Mouse (Mus musculus): ENCODE data around the gene Zbtb1. TPM values are rescaled to one million over a fixed set of nuclear protein-coding genes. Genes with fewer than 3 reads are reported as not detected.

Gene Zbtb1
- total RNA-seq (2021) (1 to 10 TPM; 3.0 to 3.9 TPM), polyA plus RNA-seq (2012; rRNA removed) (1.1 and 2.3 TPM in 2 replicates)
- long read RNA-seq, full-length matches to known transcripts: 14 of 14 reads
- long read RNA-seq, partial matches to known transcripts: 0 of 14 reads
- long read RNA-seq, other reads (novel, unspliced or antisense): 0 of 14 reads

GRCm38 (mm10) chr12:76369978-76370830, at the start of gene Zbtb1:
Zbtb1 (plus strand) TSS chr12:76370266.
- under 1% methylated on average over 96 of the region's 99 CpGs for WGBS
- DNase-seq: peak; percentile 89
- H3K4me3 ChIP-seq: peak within 1 kb of the TSS; percentile 65
- peak within 1 kb of the TSS; percentile 99 for H3K27ac ChIP-seq
- H3K36me3 ChIP-seq (ENCODE audit: control insufficient read depth, insufficient read depth, low read length): peaks cover 2% of the 10 kb centered on the region
- peaks cover 14% of the 10 kb centered on the region for H3K4me1 ChIP-seq (ENCODE audit: control insufficient read depth, insufficient read depth, low read length)
- intact Hi-C loops (cut with DNase I): no loop called here
- H3K27me3 ChIP-seq (ENCODE audit: control insufficient read depth, insufficient read depth, low read length): no peaks in the 10 kb centered on the region
- peak within 1 kb of the TSS; percentile 93 for H3K9ac ChIP-seq (ENCODE audit: low read depth, low read length)
- TF ChIP-seq POLR2A (IDR thresholded peaks at IDR 0.05; ENCODE audit: insufficient read depth, low read depth, low read length) (peak; percentile 46), EP300 (IDR thresholded peaks at IDR 0.05; ENCODE audit: insufficient read depth, low read depth, low read length) (no peak), CTCF (IDR thresholded peaks at IDR 0.05) (peak; percentile 30)
- peaks cover 2% of the 10 kb centered on the region; the same call in 1 of the 2 replicates for H3K79me2 ChIP-seq (replicated peaks; ENCODE audit: control insufficient read depth, insufficient read depth, low read length)

GRCm38 (mm10) chr12:76324679-76325431, 45.2 kb upstream of the Zbtb1 start, which contains the start of gene Akap5:
Akap5 (plus strand) TSS chr12:76324891.
- DNase-seq: peak; percentile 63 to 79
- 2% methylated on average over 52 of the region's 53 CpGs for WGBS
- TF ChIP-seq CTCF (IDR thresholded peaks at IDR 0.05): no peak
- TF ChIP-seq EP300 (IDR thresholded peaks at IDR 0.05; ENCODE audit: insufficient read depth, low read depth, low read length): no peak
- TF ChIP-seq POLR2A (IDR thresholded peaks at IDR 0.05; ENCODE audit: insufficient read depth, low read depth, low read length): no peak
- H3K9ac ChIP-seq (ENCODE audit: low read depth, low read length): peak within 1 kb of the TSS; percentile 69
- H3K36me3 ChIP-seq (ENCODE audit: control insufficient read depth, insufficient read depth, low read length): no peaks in the 10 kb centered on the region
- H3K4me3 ChIP-seq: peak within 1 kb of the TSS; percentile 68
- no peaks in the 10 kb centered on the region for H3K4me1 ChIP-seq (ENCODE audit: control insufficient read depth, insufficient read depth, low read length)
- H3K27me3 ChIP-seq (ENCODE audit: control insufficient read depth, insufficient read depth, low read length): no peaks in the 10 kb centered on the region
- no peaks in the 10 kb centered on the region for H3K79me2 ChIP-seq (replicated peaks; ENCODE audit: control insufficient read depth, insufficient read depth, low read length)
- intact Hi-C loops (cut with DNase I): no loop called here
- peak within 1 kb of the TSS; percentile 36; the same call in 1 of the 2 replicates for H3K27ac ChIP-seq

- Histone ChIP-seq H3K4me3 (no peak overlapping the region), H3K36me3 (ENCODE audit: control insufficient read depth, insufficient read depth, low read length) (no peaks in the 10 kb centered on the region), H3K27me3 (ENCODE audit: control insufficient read depth, insufficient read depth, low read length) (no peaks in the 10 kb centered on the region), H3K79me2 (replicated peaks; ENCODE audit: control insufficient read depth, insufficient read depth, low read length) (no peaks in the 10 kb centered on the region), H3K4me1 (ENCODE audit: control insufficient read depth, insufficient read depth, low read length) (no peaks in the 10 kb centered on the region), H3K27ac (no peak overlapping the region), H3K9ac (ENCODE audit: low read depth, low read length) (no peak overlapping the region)
- TF ChIP-seq POLR2A (IDR thresholded peaks at IDR 0.05; ENCODE audit: insufficient read depth, low read depth, low read length) (no peak), CTCF (IDR thresholded peaks at IDR 0.05) (no peak), EP300 (IDR thresholded peaks at IDR 0.05; ENCODE audit: insufficient read depth, low read depth, low read length) (no peak)
- DNase-seq: no peak
- intact Hi-C loops (cut with DNase I): no loop called here
- 90% methylated on average over 23 of the region's 23 CpGs for WGBS
These were observed 43.4 kb upstream of the Zbtb1 start for GRCm38 (mm10) chr12:76326437-76327220.

- Histone ChIP-seq H3K79me2 (replicated peaks; ENCODE audit: control insufficient read depth, insufficient read depth, low read length) (no peaks in the 10 kb centered on the region), H3K36me3 (ENCODE audit: control insufficient read depth, insufficient read depth, low read length) (no peaks in the 10 kb centered on the region), H3K4me1 (ENCODE audit: control insufficient read depth, insufficient read depth, low read length) (no peaks in the 10 kb centered on the region), H3K27me3 (ENCODE audit: control insufficient read depth, insufficient read depth, low read length) (no peaks in the 10 kb centered on the region), H3K4me3 (no peak overlapping the region), H3K9ac (ENCODE audit: low read depth, low read length) (no peak overlapping the region), H3K27ac (no peak overlapping the region)
- no peak for DNase-seq
- no peak for TF ChIP-seq POLR2A (IDR thresholded peaks at IDR 0.05; ENCODE audit: insufficient read depth, low read depth, low read length)
- TF ChIP-seq CTCF (IDR thresholded peaks at IDR 0.05): no peak
- TF ChIP-seq EP300 (IDR thresholded peaks at IDR 0.05; ENCODE audit: insufficient read depth, low read depth, low read length): no peak
- intact Hi-C loops (cut with DNase I): no loop called here
- 85% methylated on average over 6 of the region's 6 CpGs for WGBS
These were observed 41.3 kb upstream of the Zbtb1 start for GRCm38 (mm10) chr12:76328567-76329354.

- Histone ChIP-seq H3K9ac (ENCODE audit: low read depth, low read length) (no peak overlapping the region), H3K4me3 (no peak overlapping the region), H3K36me3 (ENCODE audit: control insufficient read depth, insufficient read depth, low read length) (no peaks in the 10 kb centered on the region), H3K27ac (no peak overlapping the region), H3K4me1 (ENCODE audit: control insufficient read depth, insufficient read depth, low read length) (no peaks in the 10 kb centered on the region), H3K79me2 (replicated peaks; ENCODE audit: control insufficient read depth, insufficient read depth, low read length) (no peaks in the 10 kb centered on the region), H3K27me3 (ENCODE audit: control insufficient read depth, insufficient read depth, low read length) (no peaks in the 10 kb centered on the region)
- TF ChIP-seq EP300 (IDR thresholded peaks at IDR 0.05; ENCODE audit: insufficient read depth, low read depth, low read length) (no peak), CTCF (IDR thresholded peaks at IDR 0.05) (no peak), POLR2A (IDR thresholded peaks at IDR 0.05; ENCODE audit: insufficient read depth, low read depth, low read length) (no peak)
- no peak for DNase-seq
- 91% methylated on average over 5 of the region's 5 CpGs for WGBS
- intact Hi-C loops (cut with DNase I): no loop called here
These were observed 36.4 kb upstream of the Zbtb1 start for GRCm38 (mm10) chr12:76333688-76334087.
